Mouse (Mus musculus): ENCODE data around the gene Nr1h2. TPM values are rescaled to one million over a fixed set of nuclear protein-coding genes. Genes with fewer than 3 reads are reported as not detected.

Gene Nr1h2
- polyA plus RNA-seq, 1 experiment, result 67.6 TPM

DNA sequence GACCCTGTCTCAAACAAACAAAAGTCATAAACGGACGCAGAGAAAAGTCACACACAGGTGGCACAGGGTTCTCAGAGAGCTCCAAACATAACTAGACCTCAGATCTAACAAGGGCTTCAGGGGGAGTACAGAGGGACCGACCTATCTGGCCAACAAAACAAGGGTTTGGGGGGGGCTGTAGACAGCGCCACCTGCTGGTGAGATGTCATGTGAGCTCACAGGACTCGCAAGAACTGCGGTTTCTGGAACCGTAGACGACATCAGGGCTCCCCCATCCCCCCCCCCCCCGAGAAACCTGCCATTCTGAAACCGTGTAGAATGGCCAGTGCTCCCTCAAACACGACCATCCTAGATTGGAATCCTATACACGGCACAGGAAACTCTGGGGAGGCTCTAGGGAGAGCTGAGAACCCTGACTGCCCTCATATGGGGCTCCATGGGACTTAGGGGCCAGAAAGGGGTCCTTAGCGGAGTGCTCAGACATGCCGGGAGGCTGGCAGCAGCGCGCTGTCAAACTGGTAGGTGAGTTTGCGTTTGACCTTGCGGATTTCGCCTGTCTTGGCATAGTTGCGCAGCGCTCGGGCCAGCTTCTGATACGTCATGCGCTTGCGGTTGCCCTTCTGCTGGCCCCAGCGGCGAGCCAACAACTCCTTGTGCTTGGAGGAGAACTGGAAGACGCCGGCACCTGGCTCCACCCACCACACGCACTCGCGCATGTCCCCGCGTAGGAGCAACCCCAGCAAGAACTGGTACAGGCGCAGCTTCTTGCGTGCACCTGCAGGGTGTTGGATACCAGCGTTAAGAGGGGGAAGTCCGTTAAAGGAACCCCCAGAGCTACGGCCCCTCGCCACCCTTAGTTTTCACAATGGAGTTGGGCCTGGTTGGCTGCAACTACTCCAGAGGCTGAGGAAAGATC lies 26.0 kb downstream of the Nr1h2 start:
- Histone ChIP-seq H3K9me3 (replicated peaks; ENCODE audit: control insufficient read depth, insufficient read depth, low read length, poor library complexity, severe bottlenecking) (no peaks in the 10 kb centered on the region), H3K36me3 (ENCODE audit: control insufficient read depth, insufficient read depth, low read length, poor library complexity, severe bottlenecking) (no peaks in the 10 kb centered on the region), H3K4me1 (ENCODE audit: control insufficient read depth, insufficient read depth, low read length) (peaks cover 9% of the 10 kb centered on the region), H3K27me3 (ENCODE audit: control insufficient read depth, insufficient read depth, low read length, poor library complexity, severe bottlenecking) (no peaks in the 10 kb centered on the region), H3K4me3 (ENCODE audit: low read depth, low read length) (peak overlapping the region; percentile 73), H3K9ac (ENCODE audit: low read depth, poor library complexity, severe bottlenecking) (peak overlapping the region; percentile 29; the same call in 1 of the 2 replicates), H3K27ac (ENCODE audit: insufficient read depth, low read length) (no peak overlapping the region)
- no peak for TF ChIP-seq POLR2A (IDR thresholded peaks at IDR 0.05; ENCODE audit: insufficient read depth, low read length)
- TF ChIP-seq CTCF (IDR thresholded peaks at IDR 0.05; ENCODE audit: low read depth, low read length), result peak; percentile 85

DNA sequence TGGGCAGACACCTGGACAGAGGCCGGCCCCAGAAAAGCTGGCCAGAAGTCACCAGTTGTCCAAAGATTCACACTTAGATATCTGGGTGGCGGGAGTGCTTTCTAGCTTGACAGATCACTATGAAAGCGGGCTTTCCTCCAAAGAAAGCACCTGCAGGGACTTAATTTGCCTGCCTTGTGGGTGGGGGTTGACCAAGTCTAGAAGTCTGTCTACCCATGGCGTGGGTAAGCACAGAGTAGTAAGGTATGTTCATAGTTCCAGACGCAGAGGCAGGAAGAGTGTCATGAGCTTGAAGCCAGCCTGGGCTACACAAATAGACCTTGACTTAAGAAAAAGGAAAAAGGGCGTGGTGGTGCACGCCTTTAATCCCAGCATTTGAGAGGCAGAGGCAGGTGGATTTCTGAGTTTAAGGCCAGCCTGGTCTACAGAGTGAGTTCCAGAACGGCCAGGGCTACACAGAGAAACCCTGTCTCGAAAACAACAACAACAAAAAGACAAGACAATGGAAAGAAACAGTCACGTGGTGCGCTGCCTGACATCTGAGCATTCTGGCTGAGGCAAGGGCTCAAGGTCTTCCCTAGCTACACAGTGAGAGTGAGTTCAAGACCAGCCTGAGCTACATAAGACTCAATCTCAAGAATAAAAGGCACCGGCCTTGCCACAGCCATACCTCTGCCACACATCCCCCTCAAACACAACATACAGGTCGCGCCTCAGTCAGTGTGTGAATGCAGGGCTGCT lies 27.2 kb downstream of the Nr1h2 start:
- Histone ChIP-seq H3K9ac (ENCODE audit: low read depth, poor library complexity, severe bottlenecking) (no peak overlapping the region), H3K4me3 (ENCODE audit: low read depth, low read length) (no peak overlapping the region), H3K27ac (ENCODE audit: insufficient read depth, low read length) (peak overlapping the region; percentile 31; the same call in 1 of the 2 replicates), H3K9me3 (replicated peaks; ENCODE audit: control insufficient read depth, insufficient read depth, low read length, poor library complexity, severe bottlenecking) (no peaks in the 10 kb centered on the region), H3K4me1 (ENCODE audit: control insufficient read depth, insufficient read depth, low read length) (peaks cover 9% of the 10 kb centered on the region), H3K36me3 (ENCODE audit: control insufficient read depth, insufficient read depth, low read length, poor library complexity, severe bottlenecking) (no peaks in the 10 kb centered on the region), H3K27me3 (ENCODE audit: control insufficient read depth, insufficient read depth, low read length, poor library complexity, severe bottlenecking) (no peaks in the 10 kb centered on the region)
- TF ChIP-seq POLR2A (IDR thresholded peaks at IDR 0.05; ENCODE audit: insufficient read depth, low read length), result no peak
- TF ChIP-seq EP300 (IDR thresholded peaks at IDR 0.05; ENCODE audit: insufficient read depth, low read depth, low read length), result no peak
- no peak for TF ChIP-seq CTCF (IDR thresholded peaks at IDR 0.05; ENCODE audit: low read depth, low read length)

- no peaks in the 10 kb centered on the region for H3K9me3 ChIP-seq (replicated peaks; ENCODE audit: control insufficient read depth, insufficient read depth, low read length, poor library complexity, severe bottlenecking)
- no peaks in the 10 kb centered on the region for H3K27me3 ChIP-seq (ENCODE audit: control insufficient read depth, insufficient read depth, low read length, poor library complexity, severe bottlenecking)
- TF ChIP-seq POLR2A (IDR thresholded peaks at IDR 0.05; ENCODE audit: insufficient read depth, low read length) (no peak), CTCF (IDR thresholded peaks at IDR 0.05; ENCODE audit: low read depth, low read length) (no peak), EP300 (IDR thresholded peaks at IDR 0.05; ENCODE audit: insufficient read depth, low read depth, low read length) (no peak)
- peak overlapping the region; percentile 63 for H3K9ac ChIP-seq (ENCODE audit: low read depth, poor library complexity, severe bottlenecking)
- peaks cover 9% of the 10 kb centered on the region for H3K4me1 ChIP-seq (ENCODE audit: control insufficient read depth, insufficient read depth, low read length)
- peak overlapping the region; percentile 9 for H3K4me3 ChIP-seq (ENCODE audit: low read depth, low read length)
- H3K36me3 ChIP-seq (ENCODE audit: control insufficient read depth, insufficient read depth, low read length, poor library complexity, severe bottlenecking), result no peaks in the 10 kb centered on the region
- peak overlapping the region; percentile 45 for H3K27ac ChIP-seq (ENCODE audit: insufficient read depth, low read length)
These were observed 28.5 kb downstream of the Nr1h2 start for GRCm38 (mm10) chr7:44525126-44525832.

GRCm38 (mm10) chr7:44524502-44524901 lies 29.2 kb downstream of the Nr1h2 start, which contains the start of gene Mybpc2:
TSS of gene Mybpc2 (minus strand) at chr7:44524656.
- TF ChIP-seq POLR2A (IDR thresholded peaks at IDR 0.05; ENCODE audit: insufficient read depth, low read length), result no peak
- H3K27ac ChIP-seq (ENCODE audit: insufficient read depth, low read length), result peak within 1 kb of the TSS; percentile 45
- H3K27me3 ChIP-seq (ENCODE audit: control insufficient read depth, insufficient read depth, low read length, poor library complexity, severe bottlenecking), result no peaks in the 10 kb centered on the region
- peak within 1 kb of the TSS; percentile 63 for H3K9ac ChIP-seq (ENCODE audit: low read depth, poor library complexity, severe bottlenecking)
- H3K4me3 ChIP-seq (ENCODE audit: low read depth, low read length), result peak within 1 kb of the TSS; percentile 9
- H3K4me1 ChIP-seq (ENCODE audit: control insufficient read depth, insufficient read depth, low read length), result peaks cover 9% of the 10 kb centered on the region
- H3K36me3 ChIP-seq (ENCODE audit: control insufficient read depth, insufficient read depth, low read length, poor library complexity, severe bottlenecking), result no peaks in the 10 kb centered on the region
- no peaks in the 10 kb centered on the region for H3K9me3 ChIP-seq (replicated peaks; ENCODE audit: control insufficient read depth, insufficient read depth, low read length, poor library complexity, severe bottlenecking)

DNA sequence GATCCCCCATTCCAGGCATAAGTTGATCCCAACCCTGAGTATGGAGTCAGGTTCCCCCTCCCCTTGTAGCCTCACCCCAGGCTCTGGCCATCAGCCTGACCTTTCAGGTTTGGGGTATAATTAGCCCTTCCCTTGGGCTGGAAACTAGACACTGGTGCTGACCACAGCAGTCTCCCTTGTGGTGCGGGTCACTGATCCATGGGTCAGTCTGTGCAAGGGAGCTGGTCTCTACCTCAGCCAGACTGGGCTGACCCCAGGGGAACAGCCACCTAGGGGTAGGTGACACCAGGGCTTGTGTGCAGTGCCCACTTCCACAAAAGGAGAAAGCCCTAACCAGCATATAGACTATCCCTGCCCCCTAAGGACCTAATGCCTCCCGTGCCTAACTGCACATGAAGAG lies 30.7 kb downstream of the Nr1h2 start:
- Histone ChIP-seq H3K27me3 (ENCODE audit: control insufficient read depth, insufficient read depth, low read length, poor library complexity, severe bottlenecking) (no peaks in the 10 kb centered on the region), H3K36me3 (ENCODE audit: control insufficient read depth, insufficient read depth, low read length, poor library complexity, severe bottlenecking) (no peaks in the 10 kb centered on the region), H3K4me1 (ENCODE audit: control insufficient read depth, insufficient read depth, low read length) (peaks cover 5% of the 10 kb centered on the region), H3K27ac (ENCODE audit: insufficient read depth, low read length) (no peak overlapping the region), H3K4me3 (ENCODE audit: low read depth, low read length) (no peak overlapping the region), H3K9me3 (replicated peaks; ENCODE audit: control insufficient read depth, insufficient read depth, low read length, poor library complexity, severe bottlenecking) (no peaks in the 10 kb centered on the region), H3K9ac (ENCODE audit: low read depth, poor library complexity, severe bottlenecking) (no peak overlapping the region)
- TF ChIP-seq EP300 (IDR thresholded peaks at IDR 0.05; ENCODE audit: insufficient read depth, low read depth, low read length) (no peak), POLR2A (IDR thresholded peaks at IDR 0.05; ENCODE audit: insufficient read depth, low read length) (no peak), CTCF (IDR thresholded peaks at IDR 0.05; ENCODE audit: low read depth, low read length) (no peak)

Data from ES-Bruce4 (cell line).